Mouse (Mus musculus) kidney, embryonic 14.5 days (tissue): Measurements from ENCODE around the gene Plxna4. TPM values are rescaled to one million over a fixed set of nuclear protein-coding genes. Genes with fewer than 3 reads are reported as not detected.

Experiments used
- ATAC-seq: fragments of 200-750 bp; cut with Nextera tagmentation; 2 replicates; pipeline ENCODE4 v1.8.0; 2017; ENCODE audit warnings: moderate number of reproducible peaks, mild to moderate bottlenecking, moderate TSS enrichment, moderate library complexity; ENCODE audit not compliant: low FRiP score, low TSS enrichment
- H3K27ac ChIP-seq: fragments of 300-500 bp; sonication (generic); 2 replicates; pipeline ENCODE4 v1.5.1; 2014; ENCODE audit warnings: low read depth, mild to moderate bottlenecking, low read length, moderate library complexity, mixed read lengths
- H3K27me3 ChIP-seq: fragments of 300-500 bp; sonication (generic); 2 replicates; pipeline ENCODE4 v1.6.1; 2014; ENCODE audit warnings: mild to moderate bottlenecking, low read length; ENCODE audit not compliant: control insufficient read depth, insufficient read depth
- H3K36me3 ChIP-seq: fragments of 300-500 bp; sonication (generic); 2 replicates; pipeline ENCODE4 v1.6.1; 2014; ENCODE audit warnings: low read length, mixed read lengths; ENCODE audit not compliant: control insufficient read depth, insufficient read depth
- H3K4me1 ChIP-seq: fragments of 300-500 bp; sonication (generic); 2 replicates; pipeline ENCODE4 v1.6.1; 2014; ENCODE audit warnings: low read length, mixed read lengths; ENCODE audit not compliant: control insufficient read depth, insufficient read depth
- H3K4me2 ChIP-seq: fragments of 300-500 bp; sonication (generic); replicated peaks from 2 replicates; pipeline ENCODE4 v1.6.1; 2014; ENCODE audit warnings: low read depth, mild to moderate bottlenecking, low read length
- H3K4me3 ChIP-seq: fragments of 300-500 bp; sonication (generic); 2 replicates; pipeline ENCODE4 v1.5.1; 2014; ENCODE audit warnings: mild to moderate bottlenecking, low read length
- H3K9ac ChIP-seq: fragments of 300-500 bp; sonication (generic); 2 replicates; pipeline ENCODE4 v1.6.1; 2014; ENCODE audit warnings: low read depth, mild to moderate bottlenecking, low read length, moderate library complexity
- H3K9me3 ChIP-seq: fragments of 300-500 bp; sonication (generic); 2 replicates; pipeline ENCODE4 v1.6.1; 2016; ENCODE audit warnings: low read length; ENCODE audit not compliant: control insufficient read depth
- WGBS: fragments of 180-500 bp; shearing (Covaris S2); extraction: QIAGEN DNeasy Blood & Tissue Kit; methylation state at CpG from one replicate; pipeline ENCODE4 v1.1.7; 2014; 5-methylcytosine and 5-hydroxymethylcytosine counted together
- polyA plus RNA-seq: library from polyadenylated mRNA; unstranded; fragments of >200 nt; fragmentation: Nextera tagmentation; extraction: Ambion mirVana; gene quantifications from 2 replicates; pipeline ENCODE4 v1.2.1, GENCODE M21; 2014

The Plxna4 gene
- polyA plus RNA-seq = 0.91 and 1.2 TPM in 2 replicates

DNA sequence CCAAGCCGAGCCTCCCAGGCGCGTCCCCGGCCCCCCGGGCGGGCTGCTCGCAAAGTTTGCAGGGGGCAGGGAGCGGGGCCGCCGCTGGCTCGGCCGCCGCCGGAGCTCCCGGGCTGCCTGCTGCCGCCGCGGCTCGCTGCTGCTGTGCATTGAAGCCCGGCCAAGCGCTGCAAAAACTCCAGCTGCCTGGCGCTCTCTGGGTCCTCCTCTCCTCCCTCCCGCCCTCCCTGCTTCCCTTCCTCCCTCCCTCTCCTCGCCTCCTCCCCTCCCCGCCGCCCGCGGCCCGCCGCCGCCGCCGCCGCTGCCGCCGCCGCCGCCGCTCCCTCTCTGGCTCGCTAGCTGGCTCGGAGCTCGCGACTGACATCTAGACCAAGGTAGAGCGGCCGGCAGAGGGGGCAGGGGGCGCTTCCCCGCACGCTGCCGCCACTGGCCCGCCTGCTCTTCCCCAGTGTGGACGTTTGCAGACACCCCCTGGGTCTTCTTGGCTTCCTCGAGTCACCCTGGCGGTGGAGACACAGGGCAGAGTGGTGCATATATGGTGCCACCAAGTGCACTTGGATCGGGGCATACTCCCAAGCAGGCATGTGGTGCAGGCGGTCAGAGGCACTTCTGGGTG lies at the start of gene Plxna4:
TSS of gene Plxna4 (minus strand) at position 137 of the 616 bp plus-strand sequence.
- Histone ChIP-seq H3K27me3 (peaks cover 71% of the 10 kb centered on the region), H3K4me3 (peak within 1 kb of the TSS; percentile 72), H3K36me3 (no peaks in the 10 kb centered on the region), H3K27ac (no peak within 1 kb of the TSS), H3K9me3 (no peaks in the 10 kb centered on the region), H3K4me2 (peak within 1 kb of the TSS; percentile 100), H3K4me1 (peaks cover 9% of the 10 kb centered on the region), H3K9ac (peak within 1 kb of the TSS; percentile 70)
- 1% methylated on average over 29 of the region's 55 CpGs for WGBS
- peak; percentile 76 for ATAC-seq

DNA sequence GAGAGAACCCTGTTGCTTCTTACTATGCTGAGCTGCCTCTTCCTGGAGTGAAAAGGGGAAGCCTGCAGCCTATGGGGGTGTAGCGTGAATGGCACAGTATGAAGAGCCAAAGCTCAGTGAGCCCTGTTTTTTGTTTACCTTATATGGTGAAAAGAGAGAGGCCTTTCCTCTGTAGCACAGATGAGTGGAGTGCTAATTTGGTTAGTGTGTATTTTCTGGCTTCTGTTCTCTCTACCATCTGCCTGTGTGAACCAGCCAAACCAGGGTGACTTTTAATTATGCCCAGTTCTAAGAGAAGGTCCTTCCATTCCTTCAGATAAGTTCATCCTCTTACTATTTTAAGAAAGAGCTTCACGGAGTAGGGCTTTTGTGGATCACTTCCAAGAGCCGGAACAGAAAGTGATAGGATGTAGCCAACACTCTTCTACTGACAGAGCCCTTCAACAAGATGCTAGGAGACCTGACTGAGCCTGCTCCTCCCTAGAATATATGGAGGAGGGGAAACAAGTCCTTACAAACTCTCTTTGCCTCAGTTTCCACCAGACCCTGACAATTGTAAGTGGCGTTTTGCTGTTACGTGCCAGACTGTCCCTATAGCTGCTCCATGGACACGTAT lies 49.7 kb upstream of the Plxna4 start:
- no peak overlapping the region for H3K27ac ChIP-seq
- no peak overlapping the region for H3K9ac ChIP-seq
- no peaks in the 10 kb centered on the region for H3K9me3 ChIP-seq
- H3K4me1 ChIP-seq = no peaks in the 10 kb centered on the region
- H3K4me3 ChIP-seq = no peak overlapping the region
- no peak for ATAC-seq
- no peaks in the 10 kb centered on the region for H3K36me3 ChIP-seq
- no peaks in the 10 kb centered on the region for H3K27me3 ChIP-seq
- WGBS = 86% methylated on average over 6 of the region's 6 CpGs
- H3K4me2 ChIP-seq = no peak overlapping the region

DNA sequence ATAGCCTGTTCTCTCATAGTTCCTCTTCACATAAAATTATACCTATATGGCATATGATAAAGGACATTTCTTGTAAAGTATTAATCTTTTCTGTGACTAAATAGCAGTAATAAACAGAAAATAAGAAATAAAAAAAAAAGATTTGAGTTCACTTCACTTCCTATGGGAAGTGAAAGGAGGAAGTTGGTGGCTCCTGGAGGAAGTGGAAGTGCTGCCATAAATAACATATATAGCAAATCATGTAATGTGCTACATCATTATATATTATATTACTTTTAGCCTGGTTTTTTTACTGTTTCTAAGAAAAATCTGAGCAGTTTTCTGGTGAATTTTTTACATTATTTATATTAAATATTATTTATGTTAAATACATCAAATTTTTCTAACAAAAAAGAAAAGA lies 22.7 kb upstream of the Plxna4 start:
- Histone ChIP-seq H3K4me1 (no peaks in the 10 kb centered on the region), H3K4me2 (no peak overlapping the region), H3K9me3 (no peaks in the 10 kb centered on the region)

DNA sequence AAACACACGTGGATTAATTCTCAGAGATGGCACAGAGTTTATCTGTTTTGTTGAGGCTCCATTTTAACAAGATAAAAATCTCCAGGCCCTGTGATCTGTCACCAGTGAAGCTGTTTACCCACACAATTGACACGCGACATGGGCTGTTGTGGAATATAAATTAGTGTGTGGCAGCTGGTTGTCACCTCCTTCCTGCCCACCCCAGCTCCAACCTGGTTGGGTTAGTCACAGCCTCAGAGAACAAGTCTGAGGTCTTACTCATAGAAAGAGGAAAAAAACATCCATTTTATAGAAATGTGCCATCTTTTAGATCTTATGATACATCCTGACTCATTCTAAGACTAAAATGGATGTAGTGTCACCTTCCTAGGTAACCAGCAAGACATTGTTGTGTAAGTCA lies 18.8 kb upstream of the Plxna4 start:
- 67% methylated on average over 3 of the region's 3 CpGs for WGBS
- Histone ChIP-seq H3K4me2 (no peak overlapping the region), H3K9me3 (no peaks in the 10 kb centered on the region), H3K4me3 (no peak overlapping the region), H3K27me3 (no peaks in the 10 kb centered on the region), H3K27ac (no peak overlapping the region), H3K9ac (no peak overlapping the region), H3K36me3 (no peaks in the 10 kb centered on the region), H3K4me1 (no peaks in the 10 kb centered on the region)
- no peak for ATAC-seq

More for the DNA sequence above, 22.7 kb upstream of the Plxna4 start:
- ATAC-seq = no peak
- Histone ChIP-seq H3K27me3 (no peaks in the 10 kb centered on the region), H3K4me3 (no peak overlapping the region), H3K9ac (no peak overlapping the region), H3K27ac (no peak overlapping the region), H3K36me3 (no peaks in the 10 kb centered on the region)

DNA sequence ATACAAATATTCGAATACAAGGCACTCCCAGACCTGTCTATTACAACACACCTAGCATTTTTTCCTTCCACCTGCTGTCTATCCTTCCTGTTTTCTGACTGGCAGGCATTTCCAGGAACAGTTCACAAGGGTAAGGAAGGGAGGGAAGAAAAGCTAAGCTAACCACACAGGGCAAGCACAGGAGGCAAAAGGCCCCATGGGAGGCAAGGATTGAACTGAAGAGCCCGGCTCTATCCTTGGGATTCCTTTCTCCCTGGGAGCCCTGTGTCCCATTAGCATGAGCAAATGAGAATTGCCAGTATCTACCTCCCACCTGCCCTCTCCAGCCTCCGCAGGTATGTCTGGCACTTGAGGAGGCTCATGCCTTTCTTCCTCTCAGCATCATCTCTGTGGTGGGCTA lies 17.6 kb upstream of the Plxna4 start:
- H3K9me3 ChIP-seq = no peaks in the 10 kb centered on the region
- H3K4me3 ChIP-seq = no peak overlapping the region
- WGBS = 41% methylated on average over 3 of the region's 3 CpGs
- no peaks in the 10 kb centered on the region for H3K36me3 ChIP-seq
- no peak overlapping the region for H3K9ac ChIP-seq
- no peak for ATAC-seq
- H3K27ac ChIP-seq = no peak overlapping the region
- no peak overlapping the region for H3K4me2 ChIP-seq
- no peaks in the 10 kb centered on the region for H3K27me3 ChIP-seq
- H3K4me1 ChIP-seq = no peaks in the 10 kb centered on the region

DNA sequence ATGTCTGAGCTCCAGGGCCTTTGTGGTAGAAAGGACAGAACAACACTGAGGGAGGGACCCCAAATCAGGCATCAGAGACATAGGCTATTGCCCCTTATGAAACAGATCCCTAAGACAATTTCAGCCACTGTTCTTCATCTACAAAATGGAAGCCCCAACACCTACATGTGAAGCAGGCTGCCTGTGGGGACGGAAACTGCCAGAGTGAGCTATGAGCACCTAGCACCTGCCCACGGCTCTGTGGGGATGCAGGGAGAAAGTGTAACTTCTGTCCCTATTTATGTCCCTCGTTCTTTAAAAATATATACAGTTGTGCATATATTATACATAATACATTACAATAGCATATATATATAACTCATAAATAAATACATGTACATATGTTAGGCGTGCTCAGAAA lies 16.9 kb upstream of the Plxna4 start:
- ATAC-seq = no peak
- H3K9me3 ChIP-seq = no peaks in the 10 kb centered on the region
- no peak overlapping the region for H3K9ac ChIP-seq
- H3K27me3 ChIP-seq = no peaks in the 10 kb centered on the region
- H3K4me3 ChIP-seq = no peak overlapping the region
- no peak overlapping the region for H3K27ac ChIP-seq
- H3K36me3 ChIP-seq = no peaks in the 10 kb centered on the region
- 87% methylated on average over 4 of the region's 4 CpGs for WGBS
- H3K4me2 ChIP-seq = no peak overlapping the region
- no peaks in the 10 kb centered on the region for H3K4me1 ChIP-seq

DNA sequence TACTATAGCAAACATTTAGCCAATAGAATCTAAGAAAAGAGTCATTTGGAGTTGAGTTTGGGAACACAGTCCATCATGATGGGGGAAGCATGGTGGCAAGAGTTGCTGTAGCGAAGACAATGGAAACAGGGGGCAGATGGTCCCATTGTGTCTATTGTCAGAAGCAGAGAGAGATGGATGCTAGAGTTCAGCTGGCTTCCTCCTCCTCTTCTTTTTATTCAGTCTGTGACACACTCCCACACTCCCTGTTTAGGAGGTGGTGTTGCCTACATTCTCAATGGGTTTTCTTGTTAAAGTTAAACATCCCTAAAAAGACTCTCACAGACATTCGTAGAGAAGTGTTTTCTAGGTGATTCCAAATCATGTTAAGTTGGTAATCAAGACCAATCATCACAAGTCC lies 14.1 kb upstream of the Plxna4 start:
- H3K4me2 ChIP-seq = no peak overlapping the region
- no peak overlapping the region for H3K4me3 ChIP-seq
- no peaks in the 10 kb centered on the region for H3K27me3 ChIP-seq
- no peak overlapping the region for H3K9ac ChIP-seq
- no peak overlapping the region for H3K27ac ChIP-seq
- no peaks in the 10 kb centered on the region for H3K36me3 ChIP-seq
- H3K9me3 ChIP-seq = no peaks in the 10 kb centered on the region
- ATAC-seq = no peak
- no peaks in the 10 kb centered on the region for H3K4me1 ChIP-seq
- WGBS = 90% methylated on average over 2 of the region's 2 CpGs

DNA sequence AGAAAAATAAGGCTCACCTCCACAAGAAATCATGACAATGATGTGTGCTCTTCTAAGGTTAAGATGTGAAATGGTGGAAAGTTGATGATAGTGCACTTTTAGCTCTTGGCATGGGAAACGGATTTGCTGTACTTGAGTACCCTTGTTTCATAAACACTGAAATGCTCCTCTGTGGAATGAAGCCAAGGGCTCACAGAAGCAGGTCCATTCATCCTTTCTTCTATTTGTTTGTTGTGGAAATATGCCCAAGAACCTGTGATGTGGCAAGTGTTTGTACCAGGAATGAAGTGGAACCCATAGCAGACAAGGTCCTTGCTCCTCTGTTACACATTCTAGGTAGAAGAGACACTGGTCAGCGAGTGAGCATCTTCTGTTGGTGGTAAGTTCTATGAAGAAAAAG lies 13.3 kb upstream of the Plxna4 start:
- H3K4me1 ChIP-seq = no peaks in the 10 kb centered on the region
- H3K9ac ChIP-seq = no peak overlapping the region
- H3K36me3 ChIP-seq = no peaks in the 10 kb centered on the region
- no peak for ATAC-seq
- 83% methylated on average over 2 of the region's 2 CpGs for WGBS
- H3K27me3 ChIP-seq = no peaks in the 10 kb centered on the region
- H3K27ac ChIP-seq = no peak overlapping the region
- no peaks in the 10 kb centered on the region for H3K9me3 ChIP-seq
- H3K4me3 ChIP-seq = no peak overlapping the region
- no peak overlapping the region for H3K4me2 ChIP-seq

DNA sequence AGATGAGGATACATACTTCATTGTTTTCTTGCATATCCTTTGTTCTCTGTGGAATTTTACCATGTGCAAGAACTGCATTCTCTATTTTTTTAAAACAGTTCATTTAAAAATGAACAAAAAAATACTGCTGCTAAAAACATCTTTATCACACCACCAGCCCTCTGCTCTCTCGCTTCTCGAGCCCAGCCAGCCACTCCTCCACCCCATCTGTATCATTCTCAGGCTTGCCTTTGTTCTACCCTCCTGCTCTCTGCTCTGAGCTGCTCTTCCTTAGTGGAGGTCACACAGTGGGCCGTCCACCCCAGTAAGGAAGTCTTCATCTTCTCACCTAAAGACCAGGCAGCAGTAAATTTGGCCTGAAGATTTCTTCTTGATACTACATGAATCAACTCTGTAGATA lies 7.6 kb upstream of the Plxna4 start:
- Histone ChIP-seq H3K27me3 (peaks cover 8% of the 10 kb centered on the region; the same call in 1 of the 2 replicates), H3K4me1 (no peaks in the 10 kb centered on the region), H3K4me2 (no peak overlapping the region), H3K4me3 (no peak overlapping the region), H3K9me3 (no peaks in the 10 kb centered on the region), H3K36me3 (no peaks in the 10 kb centered on the region), H3K27ac (no peak overlapping the region), H3K9ac (no peak overlapping the region)
- 38% methylated on average over 3 of the region's 3 CpGs for WGBS
- ATAC-seq = no peak
